Mouse (Mus musculus): ENCODE measurements at regions not wholly inside any gene's neighbourhood (a gene's known extent, or its start where the extent isn't known, plus 50 kb on each side); places are given as distances from the start of the nearest gene placed in this dataset.
A peak's percentile ranks its signal among the peaks of the same experiment; 100 is the strongest.

GRCm38 (mm10) chr14:71936373-71937156, 555.1 kb downstream of the Gm9195 start:
- intact Hi-C loops (cut with DNase I), result no loop called here
- DNase-seq, result no peak

DNA sequence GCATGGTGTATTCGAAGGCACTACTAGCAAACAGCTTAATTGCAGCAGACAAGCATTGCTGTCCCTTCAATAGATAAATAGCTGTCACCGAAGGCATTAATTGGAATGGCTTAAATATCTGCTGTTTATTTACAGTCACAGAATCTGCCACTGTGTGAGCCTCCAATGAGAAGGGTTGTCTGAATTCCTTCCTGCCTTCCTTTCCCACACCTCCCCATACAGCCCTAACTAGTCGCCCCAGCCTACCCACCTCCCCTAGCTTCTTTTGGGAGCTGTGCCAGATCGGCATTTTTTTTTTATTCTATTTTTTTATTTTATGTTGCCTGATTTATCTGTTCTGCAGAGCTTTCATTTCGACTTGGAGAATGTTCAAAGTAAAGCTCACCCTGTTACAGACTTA, 575.7 kb downstream of the Gm9195 start:
- intact Hi-C loops (cut with DNase I), result no loop called here
- no peak for DNase-seq

DNA sequence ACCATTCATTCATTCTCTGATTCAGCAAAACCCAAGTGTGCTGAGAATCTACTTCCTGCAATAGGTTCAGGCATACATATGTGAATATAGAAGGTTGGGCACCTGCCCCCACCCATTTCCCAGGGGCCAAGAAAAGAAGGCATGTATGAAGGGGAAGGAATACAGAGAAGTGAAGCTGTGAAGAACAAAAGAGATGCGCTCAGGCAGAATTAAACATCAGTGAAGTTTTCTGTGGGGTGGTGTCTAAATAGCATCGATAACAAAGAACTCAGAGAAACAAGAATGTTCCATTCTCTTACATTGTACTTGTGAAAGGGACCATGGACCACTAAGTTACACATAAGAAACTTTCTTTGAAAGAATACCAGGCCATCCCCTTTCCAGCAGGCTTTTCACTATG, 580.7 kb downstream of the Gm9195 start:
- intact Hi-C loops (cut with DNase I), result no loop called here
- no peak for DNase-seq

GRCm38 (mm10) chr14:71895468-71895867, 596.2 kb downstream of the Gm9195 start:
- intact Hi-C loops (cut with DNase I), result no loop called here
- DNase-seq, result no peak

DNA sequence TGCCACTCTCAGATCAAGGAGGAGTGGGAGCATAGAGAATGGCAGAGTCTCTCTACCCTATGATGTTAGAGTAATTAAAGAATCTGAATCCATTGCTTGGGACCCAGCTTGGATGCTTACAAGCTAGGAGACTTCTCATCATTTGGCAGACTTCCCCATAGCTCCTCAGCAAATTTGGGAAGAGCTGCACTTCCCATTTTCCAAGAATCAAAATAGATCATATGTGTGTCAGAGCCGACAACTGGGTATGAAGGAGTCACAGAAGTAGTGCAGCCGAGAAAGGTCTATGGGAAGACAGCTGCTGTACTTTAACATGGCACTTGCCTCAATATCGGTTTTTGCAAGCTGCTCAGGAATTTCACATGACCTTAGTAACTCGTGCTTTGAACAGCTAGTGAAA, 596.8 kb downstream of the Gm9195 start:
- intact Hi-C loops (cut with DNase I), result no loop called here
- DNase-seq, result no peak

DNA sequence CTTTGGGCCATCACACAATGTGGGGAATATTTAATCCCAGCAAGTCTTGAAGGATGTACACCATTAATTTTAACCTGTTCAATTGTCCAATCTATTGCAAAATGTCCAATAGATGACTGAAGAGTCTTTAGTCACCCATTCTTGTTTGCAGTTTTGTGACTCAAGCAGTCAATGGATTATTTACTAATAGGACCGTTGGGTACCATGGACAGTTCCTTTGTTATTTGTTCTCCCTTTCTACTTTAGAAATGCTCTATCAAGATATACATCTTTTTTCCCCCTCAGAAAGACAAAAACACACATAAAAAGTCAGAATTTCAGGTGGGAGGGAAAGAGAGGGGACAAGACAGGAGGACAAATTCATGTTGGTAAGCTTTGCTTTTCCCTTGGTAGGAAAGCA, 598.3 kb downstream of the Gm9195 start:
- DNase-seq, result peak in 1 of 2 experiments; percentile 1
- intact Hi-C loops (cut with DNase I), result no loop called here

- intact Hi-C loops (cut with DNase I), result no loop called here
- DNase-seq, result no peak
Observed at GRCm38 (mm10) chr14:71891667-71892066, 600.0 kb downstream of the Gm9195 start.

- DNase-seq, result no peak
- intact Hi-C loops (cut with DNase I), result no loop called here
Observed at GRCm38 (mm10) chr14:71882871-71883270, 608.8 kb downstream of the Gm9195 start.

DNA sequence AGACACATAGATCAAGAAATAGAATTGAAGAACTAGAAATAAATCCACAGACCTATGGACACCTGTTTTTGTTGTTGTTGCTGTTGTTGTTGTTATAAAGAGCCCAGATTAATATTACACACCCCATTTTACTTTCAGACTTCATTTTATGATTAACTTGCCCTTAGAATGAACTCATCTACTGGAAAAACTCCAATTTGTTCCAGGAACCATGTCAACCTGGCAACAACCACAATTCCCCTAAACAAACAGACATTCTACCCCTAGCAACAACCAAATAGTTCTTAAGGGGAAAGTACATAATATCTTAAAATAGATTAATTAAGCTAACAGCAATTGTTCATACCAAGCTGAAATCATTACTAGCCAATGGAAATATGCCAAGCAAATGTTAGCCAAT, 646.1 kb downstream of the Gm9195 start:
- DNase-seq, result peak; percentile 4 to 12
- intact Hi-C loops (cut with DNase I), result no loop called here

DNA sequence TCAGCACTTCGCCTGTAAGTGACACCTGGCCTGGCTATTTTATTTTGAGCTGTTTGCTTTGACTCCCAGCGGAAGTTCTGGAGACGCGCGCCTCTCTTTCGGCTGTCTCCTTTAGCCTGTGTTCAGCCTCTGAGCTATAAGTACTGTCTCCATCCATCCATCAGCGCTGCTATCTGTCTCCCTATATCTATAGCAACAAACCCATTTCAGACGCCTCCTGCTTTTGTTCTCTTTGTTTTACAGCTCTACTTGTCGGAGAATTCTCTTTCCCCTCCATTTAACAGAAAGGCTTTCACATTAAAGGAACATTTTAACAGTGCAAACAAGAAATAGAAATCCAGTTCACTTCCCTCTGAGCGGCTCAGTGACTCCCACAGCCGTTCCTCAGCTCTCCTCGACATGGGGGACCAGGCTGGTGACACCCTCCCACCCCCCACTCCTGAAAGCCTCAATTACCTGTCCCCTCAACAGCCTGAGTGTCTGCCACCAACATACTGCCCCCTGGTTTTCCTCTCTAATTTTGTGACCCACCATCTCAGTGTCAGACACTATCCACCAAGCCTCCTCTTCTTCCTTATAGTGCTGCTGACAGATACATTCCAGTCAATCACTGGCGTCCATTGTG, 682.7 kb downstream of the Gm9195 start:
- DNase-seq, result no peak
- intact Hi-C loops (cut with DNase I), result no loop called here

DNA sequence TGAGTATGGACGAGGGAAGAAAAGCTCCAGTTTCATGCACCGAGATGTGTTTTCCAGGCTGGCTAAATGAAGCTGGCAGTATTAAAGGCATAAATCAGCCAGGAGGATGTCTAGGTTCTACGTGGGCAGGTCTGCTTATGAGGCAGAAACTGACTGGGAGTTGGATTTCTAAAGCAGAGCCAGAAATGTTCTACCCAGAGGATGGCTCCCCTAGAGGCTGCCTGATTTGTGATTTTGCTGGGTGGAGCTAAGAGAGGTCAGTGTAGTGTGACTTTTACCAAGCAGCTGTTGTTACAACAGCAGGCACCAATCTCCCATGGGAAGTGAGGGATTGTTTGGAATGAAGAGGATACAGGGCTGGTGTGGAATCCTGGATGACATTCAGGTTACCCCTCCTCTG, 686.0 kb downstream of the Gm9195 start:
- DNase-seq, result no peak
- intact Hi-C loops (cut with DNase I), result no loop called here

GRCm38 (mm10) chr14:71799861-71800260, 691.8 kb downstream of the Gm9195 start:
- intact Hi-C loops (cut with DNase I), result no loop called here
- no peak for DNase-seq

- intact Hi-C loops (cut with DNase I), result no loop called here
- DNase-seq, result no peak
Observed at GRCm38 (mm10) chr14:71795713-71796112, 695.9 kb downstream of the Gm9195 start.

DNA sequence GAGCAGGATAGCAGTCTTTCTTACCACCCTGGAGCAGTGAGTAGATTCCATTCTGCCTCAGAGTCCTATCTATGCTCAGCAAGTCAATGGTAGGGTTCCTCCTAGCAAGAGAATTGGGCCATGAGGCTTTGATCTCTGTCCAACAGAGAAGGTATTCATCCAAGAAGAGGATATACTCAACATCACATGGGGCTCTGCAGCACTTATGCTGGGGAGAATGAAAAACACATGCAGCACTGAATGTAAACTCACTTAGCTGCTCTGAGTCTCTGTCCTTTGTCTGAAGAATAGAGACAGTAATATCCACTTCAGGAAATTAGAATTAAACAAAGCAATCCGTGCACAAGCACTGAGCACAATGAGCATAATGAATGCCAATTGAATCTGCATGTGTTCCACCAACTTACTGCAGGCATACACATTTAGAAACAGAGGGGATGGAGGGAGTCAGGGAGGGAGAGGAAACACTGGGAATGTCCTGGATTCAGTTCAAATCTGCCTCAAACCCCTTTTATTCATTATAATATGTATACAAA, 714.6 kb downstream of the Gm9195 start:
- no peak for DNase-seq
- intact Hi-C loops (cut with DNase I), result no loop called here

DNA sequence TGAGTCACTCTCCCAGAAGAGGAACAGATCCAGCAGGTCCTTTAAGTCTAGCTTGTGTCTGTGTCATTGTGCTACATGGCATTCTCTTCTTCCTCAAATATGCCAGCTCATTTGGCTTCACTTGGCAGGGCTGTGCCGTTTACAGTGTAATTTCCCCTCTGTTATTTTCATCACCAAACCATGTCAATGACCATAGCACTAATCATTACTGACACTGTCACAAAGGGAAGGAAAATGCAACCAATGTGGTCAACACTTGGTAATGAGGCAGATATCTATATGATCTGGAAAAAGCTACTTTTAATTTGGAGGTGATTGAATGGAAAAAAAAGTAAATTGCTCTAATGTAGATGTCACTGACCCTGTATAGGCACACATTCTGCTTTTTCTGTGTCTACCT, 724.8 kb downstream of the Gm9195 start:
- DNase-seq, result no peak
- intact Hi-C loops (cut with DNase I), result no loop called here

GRCm38 (mm10) chr14:71728542-71728941, 763.1 kb downstream of the Gm9195 start:
- no peak for DNase-seq
- intact Hi-C loops (cut with DNase I), result no loop called here

DNA sequence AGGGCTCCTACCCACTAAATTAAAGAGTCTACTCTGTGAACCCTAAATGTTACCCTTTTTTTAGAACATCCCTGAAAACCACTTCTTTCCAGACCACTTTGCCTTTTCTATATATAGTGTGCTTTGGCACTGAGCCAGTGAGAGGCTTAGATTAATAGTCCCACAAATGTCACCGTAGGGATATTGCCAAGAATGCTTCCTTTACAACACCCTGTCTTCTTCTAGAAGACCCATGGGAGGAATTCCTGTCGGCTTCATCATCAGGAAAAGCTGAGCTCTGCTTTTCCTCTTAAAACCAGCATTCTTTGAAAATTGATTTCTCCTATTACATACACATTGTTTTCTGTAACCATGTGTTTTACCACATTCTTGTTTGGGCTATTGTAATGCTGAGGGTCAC, 768.1 kb downstream of the Gm9195 start:
- intact Hi-C loops (cut with DNase I), result no loop called here
- peak; percentile 6 to 7 for DNase-seq

DNA sequence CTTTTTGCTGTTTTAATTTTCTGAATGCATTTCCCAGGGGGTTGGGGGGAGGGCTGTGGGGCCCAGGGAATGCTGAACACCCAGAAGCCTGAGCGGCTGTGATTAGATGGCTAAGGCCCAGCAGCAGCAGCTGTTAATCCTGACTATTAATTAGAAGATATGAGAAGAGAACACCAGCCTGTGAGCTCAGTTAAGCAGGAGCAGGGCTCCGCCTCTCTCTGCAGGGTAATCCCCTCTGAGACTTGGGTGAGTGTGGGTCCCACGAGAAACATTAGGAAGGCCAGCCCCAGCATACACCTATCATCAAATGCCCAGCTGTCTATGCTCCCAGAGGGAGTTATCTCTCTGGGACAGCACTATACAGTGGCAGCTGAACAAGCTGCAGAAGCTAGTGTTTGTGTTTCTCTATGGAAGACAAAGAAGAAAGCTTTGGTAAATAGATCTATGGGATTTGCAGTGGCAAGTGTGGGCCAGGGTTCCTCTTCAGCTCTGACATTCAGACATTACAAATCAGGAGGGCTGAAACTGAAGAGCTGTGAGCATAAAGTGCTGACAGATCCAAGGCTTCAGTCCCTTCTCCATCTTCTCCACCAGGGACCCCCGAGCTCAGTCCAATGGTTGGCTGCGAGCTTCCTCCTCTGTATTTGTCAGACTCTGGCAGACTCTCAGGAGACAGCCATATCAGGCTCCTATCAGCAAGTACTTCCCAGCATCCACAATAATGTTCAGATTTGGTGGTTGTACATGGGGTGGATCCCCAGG, 781.9 kb downstream of the Gm9195 start:
- peak; percentile 2 to 4 for DNase-seq
- intact Hi-C loops (cut with DNase I), result no loop called here

DNA sequence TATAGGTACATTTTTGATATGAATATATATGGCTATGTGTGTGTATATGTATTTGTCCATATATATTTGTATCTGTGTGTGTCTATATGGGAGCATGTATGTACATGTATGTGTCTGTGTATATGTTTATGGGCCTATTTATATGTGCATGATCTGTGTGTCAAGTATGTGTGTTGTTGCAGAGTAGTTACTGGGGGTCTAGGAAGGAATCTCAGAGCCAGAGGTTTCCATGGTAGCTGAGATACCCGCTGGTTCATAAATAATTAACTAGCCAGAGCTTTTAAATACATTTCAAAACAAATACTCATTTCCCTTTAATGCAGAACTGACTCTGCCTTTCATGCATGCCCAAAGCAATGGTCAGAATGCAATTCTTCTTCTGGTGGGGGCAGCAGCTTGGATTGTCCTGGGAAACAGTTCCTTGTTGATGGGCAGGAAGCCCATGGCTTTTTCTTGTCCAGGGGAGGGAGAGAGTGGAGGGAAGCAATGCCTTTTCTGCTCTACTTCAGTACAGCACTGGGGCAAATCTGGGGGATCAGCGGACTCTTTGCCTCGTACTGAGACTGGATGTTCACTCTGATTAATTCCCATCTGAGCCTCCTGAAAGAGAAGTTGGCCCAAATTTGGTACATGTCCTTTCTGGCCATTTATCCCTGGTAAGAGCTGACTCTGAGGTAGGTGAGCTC, 798.7 kb downstream of the Gm9195 start:
- intact Hi-C loops (cut with DNase I), result no loop called here
- no peak for DNase-seq

DNA sequence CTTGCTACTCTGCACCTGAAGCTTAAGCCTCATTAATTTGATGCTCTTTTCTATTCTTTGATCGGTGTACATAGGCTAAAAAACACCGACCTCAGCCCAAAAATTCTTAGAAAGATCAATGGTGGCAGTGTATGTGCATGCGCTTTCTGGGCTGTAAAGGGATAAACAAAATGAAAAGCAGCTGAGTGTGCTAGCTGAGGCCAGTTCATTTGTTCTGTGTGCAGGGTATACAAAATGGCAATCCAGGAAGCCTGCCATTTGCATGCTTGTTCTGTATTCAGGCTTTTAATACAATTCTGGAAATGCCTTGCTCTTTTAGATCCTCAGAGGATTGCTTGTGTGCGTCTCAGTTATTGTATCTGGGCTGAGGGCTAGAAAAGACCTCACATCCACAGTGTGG, 817.1 kb downstream of the Gm9195 start:
- intact Hi-C loops (cut with DNase I), result loop anchor here (5.0 kb wide), 2 partner anchors 513 to 618 kb away; no protein-coding TSS in a partner anchor
- no peak for DNase-seq

GRCm38 (mm10) chr14:71673837-71674236, 817.8 kb downstream of the Gm9195 start:
- intact Hi-C loops (cut with DNase I), result loop anchor here (5.0 kb wide), 2 partner anchors 513 to 618 kb away; no protein-coding TSS in a partner anchor

More at GRCm38 (mm10) chr14:71673837-71674236, 817.8 kb downstream of the Gm9195 start:
- DNase-seq, result peak; percentile 65 to 68
